Mouse (Mus musculus): Measurements from ENCODE around the gene Prkcq. TPM values are rescaled to one million over a fixed set of nuclear protein-coding genes. Genes with fewer than 3 reads are reported as not detected.

Gene Prkcq
- total RNA-seq (2022): 1 to 10 TPM; 1.3 to 2.8 (median 2.3) TPM

DNA sequence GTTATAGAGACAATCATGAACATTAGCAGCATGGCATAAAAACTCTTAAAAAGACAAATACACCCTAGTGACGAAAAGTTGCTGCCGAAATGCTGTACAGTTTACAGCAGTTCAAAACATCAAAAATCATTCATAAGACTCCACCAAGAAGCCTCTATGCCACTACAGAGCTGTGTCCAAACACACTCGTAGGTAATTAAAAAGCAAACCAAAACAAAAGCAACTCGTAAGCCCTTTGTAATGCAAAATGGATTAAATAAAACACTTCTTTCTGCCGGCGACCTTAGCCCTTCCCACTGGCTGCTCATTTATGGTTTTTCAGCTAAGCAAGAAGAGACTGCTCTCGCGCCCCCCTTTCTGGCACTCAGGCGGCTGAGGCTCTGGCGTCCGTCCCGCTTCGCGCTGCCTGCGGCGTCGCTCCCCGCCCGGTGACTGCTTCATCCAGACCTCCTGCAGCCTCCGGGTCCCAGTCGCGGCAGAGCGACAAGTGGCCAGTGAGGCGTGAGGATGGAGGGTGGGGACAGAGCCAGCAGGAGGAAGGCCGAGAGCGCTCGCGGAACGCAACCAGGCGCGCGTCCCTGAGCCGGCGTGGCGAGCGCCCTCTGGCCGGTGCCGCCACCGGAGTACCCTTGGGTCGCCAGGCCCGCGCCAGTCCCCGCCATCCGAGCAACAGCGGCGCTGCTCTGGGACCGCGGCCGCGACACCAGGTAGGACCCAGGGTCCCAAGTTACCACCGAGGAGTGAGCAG, at the start of gene Prkcq:
TSS of gene Prkcq (plus strand) at position 355 of the 748 bp plus-strand sequence.
- peak; percentile 19 for DNase-seq

- DNase-seq: no peak
Observed at GRCm38 (mm10) chr2:11130881-11131280, 41.0 kb upstream of the Prkcq start.

DNA sequence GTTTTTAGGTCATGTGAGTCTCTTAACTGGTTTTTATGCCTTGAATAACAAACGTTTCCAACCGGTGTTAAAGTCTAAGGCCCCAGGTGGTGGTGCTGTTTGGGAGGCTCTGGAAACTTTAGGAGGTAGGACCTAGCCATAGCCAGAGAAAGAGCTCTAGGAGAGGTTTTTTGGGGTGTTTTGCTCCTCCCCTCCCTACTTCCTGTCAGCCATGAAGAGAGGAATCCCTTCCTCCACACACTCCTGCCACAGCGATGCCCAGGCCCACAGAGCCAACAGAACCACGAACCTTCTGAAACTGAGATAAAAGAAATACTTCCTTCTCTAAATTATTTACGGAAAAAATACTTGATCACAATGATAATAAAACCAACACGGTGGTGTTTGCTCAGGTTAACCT, 36.2 kb upstream of the Prkcq start:
- DNase-seq: no peak

DNA sequence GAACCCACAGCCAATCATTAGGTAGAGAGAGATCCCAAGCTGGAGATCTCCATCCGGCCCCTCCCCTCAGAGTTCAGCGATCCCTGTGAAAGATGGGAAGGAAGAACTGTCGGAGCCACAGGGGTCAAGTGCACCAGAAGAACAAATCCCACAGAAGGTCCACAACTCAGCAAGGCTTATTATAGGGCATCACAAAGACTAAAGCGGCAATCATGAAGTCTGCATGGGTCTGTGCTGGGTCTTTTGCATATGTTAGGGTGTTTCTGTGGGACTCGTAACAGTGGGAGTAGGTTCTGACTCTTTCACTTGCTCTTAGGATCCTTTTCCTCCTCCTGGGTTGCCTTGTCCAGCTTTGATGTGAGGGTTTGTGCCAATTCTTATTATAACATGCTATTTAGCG, 33.8 kb upstream of the Prkcq start:
- DNase-seq: no peak

GRCm38 (mm10) chr2:11139518-11140152, 32.3 kb upstream of the Prkcq start:
- no peak for DNase-seq

GRCm38 (mm10) chr2:11140385-11140784, 31.5 kb upstream of the Prkcq start:
- no peak for DNase-seq

DNA sequence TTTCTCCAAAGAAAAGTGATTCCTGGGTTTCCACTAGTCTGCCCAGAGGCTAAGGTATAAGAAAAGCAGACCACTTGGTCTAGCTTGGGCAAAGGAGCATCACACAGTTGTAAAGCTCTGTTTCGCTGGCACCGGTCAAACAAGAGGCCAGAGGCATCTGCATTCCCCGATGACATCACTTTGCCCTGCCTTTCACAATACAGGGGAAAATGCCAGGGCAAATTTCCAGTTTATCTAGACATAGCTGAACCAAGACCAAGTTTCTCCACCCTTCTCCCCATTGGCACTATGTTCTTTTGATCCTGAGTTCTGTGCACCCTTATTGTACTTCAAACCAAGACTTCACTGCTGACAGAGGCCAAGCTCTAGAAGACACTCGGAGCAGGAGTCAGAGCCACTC, 22.8 kb upstream of the Prkcq start:
- DNase-seq: no peak

GRCm38 (mm10) chr2:11150975-11151374, 20.9 kb upstream of the Prkcq start:
- no peak for DNase-seq

GRCm38 (mm10) chr2:11151655-11152323, 20.1 kb upstream of the Prkcq start:
- DNase-seq: no peak

GRCm38 (mm10) chr2:11159641-11160040, 12.3 kb upstream of the Prkcq start:
- no peak for DNase-seq

- no peak for DNase-seq
Observed at GRCm38 (mm10) chr2:11160696-11161095, 11.2 kb upstream of the Prkcq start.

DNA sequence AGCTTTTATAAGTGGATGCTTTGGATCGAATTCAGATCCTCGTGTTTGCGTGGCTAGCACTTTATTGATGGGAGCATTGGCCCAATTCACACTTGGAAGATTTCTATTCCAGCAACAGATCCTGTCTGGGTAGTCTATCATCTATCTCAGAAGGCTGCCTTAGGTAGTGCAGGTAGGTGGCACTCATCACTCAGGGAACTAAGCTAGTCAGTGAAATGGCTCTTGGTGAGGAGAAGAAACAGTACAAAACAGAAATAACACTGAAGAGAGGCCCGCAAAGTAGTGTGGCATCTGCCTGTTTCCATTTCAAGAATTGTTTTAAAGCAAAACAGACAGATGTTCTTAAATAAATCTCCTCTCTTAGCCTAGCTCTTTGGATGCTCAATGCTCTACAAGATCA, 10.6 kb upstream of the Prkcq start:
- DNase-seq: no peak

GRCm38 (mm10) chr2:11162701-11163100, 9.2 kb upstream of the Prkcq start:
- DNase-seq: no peak

DNA sequence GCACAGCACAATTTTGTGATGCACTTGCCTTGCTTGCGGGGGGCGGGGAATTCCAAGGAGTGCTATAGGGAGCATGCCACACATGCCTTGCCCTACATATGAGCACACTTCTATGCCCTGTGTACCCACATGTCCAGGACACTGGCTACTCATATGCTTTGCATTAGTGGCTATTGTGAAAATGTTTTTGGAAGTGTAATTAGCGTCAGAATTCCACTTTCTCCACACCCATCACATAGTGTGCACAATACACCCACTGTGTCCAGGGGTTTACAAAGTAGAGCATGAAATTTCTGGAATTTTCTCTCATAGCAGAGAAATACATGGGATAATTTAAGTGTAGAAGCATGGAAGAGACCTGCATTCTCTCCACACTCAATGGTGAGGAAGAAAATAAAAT, 7.7 kb upstream of the Prkcq start:
- DNase-seq: no peak

- DNase-seq: no peak
Observed at GRCm38 (mm10) chr2:11169721-11170335, 2.1 kb upstream of the Prkcq start.

GRCm38 (mm10) chr2:11172831-11173414, 1.0 kb downstream of the Prkcq start:
- no peak for DNase-seq

DNA sequence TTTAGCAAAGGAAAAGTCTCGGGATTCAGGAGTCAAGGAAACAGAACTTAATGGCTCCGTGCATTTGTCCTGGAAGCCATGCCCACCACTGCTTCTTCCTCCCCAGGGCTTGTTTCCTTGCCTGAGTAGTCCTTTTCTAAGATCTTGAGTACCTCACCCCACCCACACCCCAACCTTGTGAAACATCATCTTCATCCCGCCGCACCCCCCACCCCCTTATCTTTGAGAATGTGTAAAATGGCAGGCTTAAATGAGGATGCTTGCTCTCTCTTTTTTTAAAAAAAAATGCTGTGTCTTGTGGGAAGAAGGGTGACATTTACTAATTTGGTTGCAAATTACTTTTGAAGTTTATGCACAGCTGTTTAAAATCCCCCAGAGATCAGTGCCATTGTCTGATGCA, 1.6 kb downstream of the Prkcq start:
- DNase-seq: no peak

- DNase-seq: no peak
Observed at GRCm38 (mm10) chr2:11174101-11174500, 2.2 kb downstream of the Prkcq start.

DNA sequence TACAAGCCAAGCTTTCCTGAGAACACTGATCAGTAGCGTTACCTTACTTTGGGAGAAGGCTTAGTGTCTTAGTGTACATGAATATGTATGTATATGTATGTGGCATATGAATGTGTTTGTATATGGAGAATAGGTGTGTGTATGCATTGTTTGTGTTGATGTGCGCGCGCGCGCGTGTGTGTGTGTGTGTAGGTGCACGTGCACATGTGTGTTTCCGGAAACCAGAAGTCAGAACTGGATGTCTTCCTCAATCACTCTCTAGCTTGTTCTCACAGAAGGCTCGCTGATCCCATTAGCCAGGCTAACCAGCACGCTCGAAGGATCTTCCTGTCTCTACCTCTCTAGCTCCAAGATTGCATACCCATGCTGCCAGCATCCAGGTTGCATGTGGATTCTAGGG, 6.0 kb downstream of the Prkcq start:
- DNase-seq: no peak

DNA sequence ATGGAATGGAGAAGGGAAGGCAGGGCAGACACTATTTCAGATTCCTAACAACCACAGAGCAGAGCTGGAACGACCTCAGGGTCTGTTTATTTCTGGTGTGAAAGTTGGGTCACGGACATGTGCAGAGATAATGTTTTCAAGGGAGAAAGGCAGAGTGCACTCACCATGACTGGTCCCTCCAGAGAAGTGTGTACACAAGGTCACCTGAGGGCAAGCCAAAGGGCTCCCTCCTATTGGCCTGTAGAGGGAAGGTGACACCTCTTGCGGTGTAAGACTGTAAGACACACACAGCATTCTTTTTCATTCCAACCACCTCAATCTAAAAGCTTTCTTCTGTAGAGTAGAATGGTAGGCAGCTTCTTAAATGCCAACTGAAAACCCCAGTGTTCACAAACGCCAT, 9.6 kb downstream of the Prkcq start:
- no peak for DNase-seq

GRCm38 (mm10) chr2:11182096-11182495, 10.2 kb downstream of the Prkcq start:
- no peak for DNase-seq

DNA sequence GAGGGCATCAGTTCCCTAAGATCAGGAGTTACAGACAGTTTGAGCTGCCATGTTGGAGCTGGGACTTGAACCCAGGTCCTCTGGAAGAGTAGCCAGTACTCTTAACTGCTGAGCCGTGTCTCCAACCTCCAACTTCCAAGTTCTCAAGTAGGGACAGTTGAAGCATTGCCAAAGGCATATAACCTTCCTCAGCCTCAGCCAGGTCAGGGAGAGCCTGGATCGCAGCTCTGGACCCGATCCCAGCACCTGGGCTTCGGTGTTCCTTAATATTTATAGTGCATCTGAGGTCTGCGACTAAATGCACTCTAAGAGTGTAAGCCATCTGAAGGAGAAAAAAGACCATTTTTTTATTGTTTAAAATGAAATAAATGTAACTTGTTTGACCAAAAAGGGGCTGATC, 12.1 kb downstream of the Prkcq start:
- DNase-seq: no peak

DNA sequence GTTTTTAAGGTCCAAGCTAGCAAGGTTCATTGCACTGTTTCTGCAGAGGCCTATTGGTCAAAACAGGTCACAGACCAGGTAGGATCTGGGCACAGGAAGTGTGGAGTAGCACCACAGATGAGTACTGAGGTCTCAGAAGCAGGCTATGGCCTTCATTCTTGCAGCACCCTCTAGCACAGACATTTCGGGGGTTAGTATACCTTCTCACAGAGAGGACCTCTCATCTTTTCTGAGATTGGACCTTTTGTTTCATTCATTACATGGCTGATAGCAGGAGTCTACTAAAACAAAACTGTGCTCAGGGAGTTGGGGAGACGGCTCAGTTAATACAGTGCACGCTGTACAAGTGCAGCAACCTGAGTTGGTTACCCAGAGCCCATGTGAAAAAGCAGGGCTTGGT, 14.7 kb downstream of the Prkcq start:
- no peak for DNase-seq

All from adrenal gland, adult 8-10 months (tissue).